Mouse (Mus musculus): ENCODE results near the gene Cd200.
A peak's percentile ranks its signal among the peaks of the same experiment; 100 is the strongest.

Gene Cd200

DNA sequence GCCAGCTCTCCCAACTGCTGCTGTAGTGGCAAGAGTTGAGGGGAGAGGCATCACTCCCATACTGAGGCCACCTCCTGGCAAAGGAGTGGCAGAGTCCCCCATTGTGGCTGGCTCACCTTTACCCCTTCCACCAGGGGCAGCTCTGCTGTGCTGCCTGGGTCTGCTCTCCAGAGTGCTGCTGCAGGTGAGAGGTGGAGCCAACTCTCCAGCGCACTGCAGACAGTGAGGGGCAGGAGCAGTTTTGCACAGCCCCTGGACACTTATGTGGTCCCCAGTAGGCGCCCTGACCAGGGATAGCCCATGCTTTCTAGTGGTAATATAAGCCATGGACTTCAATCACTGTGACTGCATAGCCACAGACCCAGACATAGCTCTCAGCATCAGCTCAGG lies 74.5 kb downstream of the Cd200 start:
- DNase-seq, result peak; percentile 18

GRCm38 (mm10) chr16:45333678-45334375 lies 75.0 kb downstream of the Cd200 start:
- DNase-seq, result no peak

- no peak for DNase-seq
Observed at GRCm38 (mm10) chr16:45332591-45332990, 76.3 kb downstream of the Cd200 start.

All from thymus, postnatal 25 days (tissue).